Mouse (Mus musculus) G1E-ER4 (cell line): ENCODE results near the gene Tcl1b5. TPM values are rescaled to one million over a fixed set of nuclear protein-coding genes. Genes with fewer than 3 reads are reported as not detected.
"Not testable (repeated sequence)": the region's sequence is repeated elsewhere in the genome, so short reads cannot be mapped to it uniquely, and the experiment has no call there.

ENCODE experiments used
- GATA1 ChIP-seq: IDR thresholded peaks from one replicate; pipeline ENCODE4 v1.8.0; 2012; ENCODE audit warnings: low read length, inconsistent platforms
- polyA plus RNA-seq: library from polyadenylated mRNA; stranded (reverse); fragments of >175 nt; gene quantifications from 2 replicates; pipeline ENCODE4 v1.2.3, GENCODE M21; 2012

Tcl1b5 gene
- polyA plus RNA-seq: not detected in 2 replicates

DNA sequence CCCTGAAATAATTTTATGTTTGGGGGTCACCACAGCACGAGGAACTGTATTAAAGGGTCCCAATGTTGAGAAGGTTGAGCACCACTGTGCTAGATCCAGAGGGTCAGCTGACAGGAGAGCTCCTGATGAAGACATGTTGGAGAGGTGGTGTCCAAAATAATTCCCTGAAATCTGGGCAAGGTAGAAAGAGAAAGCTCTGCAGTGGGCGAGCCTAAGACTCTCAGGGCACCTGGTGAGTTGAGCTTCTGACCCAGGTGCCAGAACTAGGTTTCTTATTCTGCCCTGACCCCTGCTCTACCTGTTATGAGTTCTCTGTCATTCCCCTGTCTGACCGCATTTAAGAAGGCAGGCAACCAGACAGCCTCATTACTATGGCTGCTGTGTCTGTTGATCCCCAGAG, at the start of gene Tcl1b5:
Gene Tcl1b5 (plus strand): TSS at position 301 of the 400 bp plus-strand sequence.
- TF ChIP-seq GATA1: not testable (repeated sequence)

DNA sequence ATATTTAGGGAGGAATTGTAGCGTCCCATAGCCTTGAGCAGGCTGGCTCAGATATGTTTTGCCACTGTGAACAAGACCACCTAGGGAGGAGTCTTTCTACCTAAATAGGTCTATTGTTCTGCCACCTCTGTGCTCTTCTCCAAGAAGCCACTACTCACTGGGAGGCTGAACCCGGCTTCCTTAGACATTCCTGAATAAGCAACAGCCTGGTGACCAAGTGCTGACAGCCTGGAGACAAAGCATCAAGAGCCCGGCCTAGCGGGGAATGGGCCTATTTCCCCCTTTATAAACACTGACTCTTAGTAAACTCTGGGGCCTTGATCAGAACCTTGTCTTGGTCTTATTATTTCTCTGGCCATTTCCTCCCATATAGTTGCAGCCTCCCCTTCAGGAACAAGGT, 49.6 kb upstream of the Tcl1b5 start:
- TF ChIP-seq GATA1: no peak

DNA sequence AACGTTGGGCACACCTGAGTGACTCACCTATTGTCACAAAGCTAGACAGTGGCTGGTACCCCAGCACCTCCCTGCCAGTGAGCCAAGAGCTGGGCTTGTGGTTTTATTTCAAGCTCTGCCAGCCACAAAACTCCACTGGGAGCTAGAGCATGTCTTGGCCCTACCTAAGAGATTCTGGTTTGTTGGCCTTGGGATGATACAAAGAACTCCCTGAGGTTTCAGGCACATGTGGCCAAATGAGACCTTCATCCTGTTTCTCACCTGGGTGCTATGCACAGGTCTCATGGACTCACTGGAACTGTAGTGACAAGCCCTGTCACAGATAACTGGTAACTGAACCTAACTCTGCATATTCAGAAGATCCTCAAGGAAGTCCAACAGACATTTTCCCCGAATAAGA, 48.5 kb upstream of the Tcl1b5 start:
- no peak for TF ChIP-seq GATA1

DNA sequence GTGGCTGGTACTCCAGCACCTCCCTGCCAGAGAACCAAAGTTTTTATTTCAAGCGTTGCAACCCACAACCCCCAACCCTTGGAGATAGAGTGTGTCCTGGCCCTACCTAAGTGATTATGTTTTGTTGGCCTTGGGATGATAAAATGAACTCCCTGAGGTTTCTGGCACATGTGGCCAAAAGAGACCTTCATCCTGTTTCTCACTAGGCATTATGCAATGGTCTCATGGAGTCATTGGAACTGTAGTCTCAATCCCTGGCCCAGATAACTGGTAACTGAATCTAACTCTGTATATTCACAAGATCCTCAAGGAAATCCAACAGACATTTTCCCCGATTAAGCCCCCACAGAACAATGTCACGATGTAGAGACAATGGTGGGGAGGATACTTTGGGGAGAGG, 33.0 kb upstream of the Tcl1b5 start:
- TF ChIP-seq GATA1: no peak

- no peak for TF ChIP-seq GATA1
Measured at GRCm38 (mm10) chr12:105145714-105146113, 30.4 kb upstream of the Tcl1b5 start, which contains the start of gene Tcl1b2. TSS of gene Tcl1b2 (plus strand) at chr12:105146014.

DNA sequence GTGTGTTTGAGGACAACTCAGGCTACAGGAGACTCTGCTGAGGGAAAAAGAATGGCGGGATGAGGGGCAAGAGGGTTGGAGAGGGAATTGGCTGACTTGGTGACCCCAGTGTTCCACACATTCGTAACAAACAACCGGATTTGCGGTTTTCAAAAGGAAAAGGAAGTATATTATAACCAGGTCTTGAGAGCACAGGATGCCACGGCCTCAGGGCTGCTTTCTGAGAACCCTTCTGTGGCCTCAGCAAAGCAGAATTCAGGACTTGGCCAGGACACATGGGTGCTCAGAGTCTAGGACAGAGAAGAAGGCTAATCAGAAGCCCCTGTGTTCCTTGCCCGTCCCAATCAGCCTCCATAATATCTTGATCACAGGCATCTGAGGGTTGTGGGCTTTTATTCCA, 17.3 kb upstream of the Tcl1b5 start:
- no peak for TF ChIP-seq GATA1

GRCm38 (mm10) chr12:105159390-105159789, 16.8 kb upstream of the Tcl1b5 start, which contains the start of gene Tcl1b1:
TSS of gene Tcl1b1 (plus strand) at chr12:105159690.
- no peak for TF ChIP-seq GATA1

DNA sequence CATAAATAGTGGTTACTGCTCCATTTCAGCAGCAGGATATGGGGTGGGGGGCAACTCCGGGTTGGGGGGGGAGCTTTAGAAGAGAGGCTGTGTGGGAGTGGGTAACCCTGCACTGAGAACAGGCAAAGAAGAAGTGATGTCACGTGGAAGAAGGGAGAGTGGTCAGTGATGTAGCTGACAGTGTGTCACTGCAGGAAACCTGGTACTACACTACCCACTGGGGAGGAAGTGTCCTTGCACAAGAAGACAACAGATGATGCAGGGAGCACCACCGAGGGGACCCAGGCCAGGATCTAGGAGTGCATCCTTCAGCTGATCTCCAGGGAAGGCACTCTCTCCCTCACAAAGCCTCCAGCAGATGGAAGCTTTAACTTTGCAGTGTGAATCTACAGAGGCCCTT, 9.4 kb upstream of the Tcl1b5 start:
- no peak for TF ChIP-seq GATA1

DNA sequence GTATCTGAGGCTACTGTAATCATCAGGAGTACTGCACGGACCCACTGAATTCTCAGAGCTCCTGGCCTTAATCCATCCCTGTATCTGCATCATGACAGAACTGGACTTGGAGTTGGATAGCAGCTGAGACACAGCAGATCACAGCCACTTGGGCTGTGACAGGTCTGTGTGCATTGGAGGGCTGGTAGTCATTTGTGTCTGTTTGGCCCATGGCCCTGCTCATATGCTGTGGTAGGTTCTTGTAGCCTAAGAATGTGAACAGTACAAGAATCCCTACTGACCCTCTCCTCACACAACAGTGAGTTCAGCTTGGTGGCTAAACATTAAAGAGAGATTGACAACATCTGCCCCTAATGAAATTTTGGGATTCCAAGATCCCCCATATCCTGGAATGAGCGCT, 2.8 kb upstream of the Tcl1b5 start:
- TF ChIP-seq GATA1: no peak

- not testable (repeated sequence) for TF ChIP-seq GATA1
Measured at GRCm38 (mm10) chr12:105190743-105191142, 14.6 kb downstream of the Tcl1b5 start, which contains the start of gene Tcl1b3. TSS of gene Tcl1b3 (plus strand) at chr12:105191043.

- not testable (repeated sequence) for TF ChIP-seq GATA1
Measured at GRCm38 (mm10) chr12:105201657-105202056, 25.5 kb downstream of the Tcl1b5 start, which contains the start of gene Tcl1b4. TSS of gene Tcl1b4 (plus strand) at chr12:105201957.

DNA sequence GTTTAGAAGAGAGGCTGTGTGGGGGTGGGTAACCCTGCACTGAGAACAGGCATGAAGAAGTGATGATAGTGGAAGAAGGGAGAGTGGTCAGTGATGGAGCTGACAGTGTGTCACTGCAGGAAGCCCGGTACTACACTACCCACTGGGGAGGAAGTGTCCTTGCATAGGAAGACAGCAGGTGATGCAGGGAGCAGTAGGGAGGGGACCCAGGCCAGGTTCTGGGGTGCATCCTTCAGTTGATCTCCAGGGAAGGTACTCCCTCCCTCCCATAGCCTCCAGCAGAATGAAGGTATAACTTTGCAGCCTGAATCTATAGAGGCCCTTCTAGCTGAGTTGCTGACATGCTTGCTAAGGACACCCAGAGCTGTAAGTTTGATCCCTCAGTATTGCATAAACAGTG, 30.9 kb downstream of the Tcl1b5 start:
- TF ChIP-seq GATA1: no peak

- TF ChIP-seq GATA1: no peak
Measured at GRCm38 (mm10) chr12:105208441-105208840, 32.3 kb downstream of the Tcl1b5 start.

GRCm38 (mm10) chr12:105209231-105209630, 33.1 kb downstream of the Tcl1b5 start:
- TF ChIP-seq GATA1: no peak

- no peak for TF ChIP-seq GATA1
Measured at GRCm38 (mm10) chr12:105217101-105217760, 41.1 kb downstream of the Tcl1b5 start.

GRCm38 (mm10) chr12:105222601-105223319, 46.6 kb downstream of the Tcl1b5 start, which contains the start of gene Tcl1:
TSS of gene Tcl1 (minus strand) at chr12:105222793.
- TF ChIP-seq GATA1: no peak
